Mouse (Mus musculus) C2C12 (cell line): ENCODE data around the gene Hand2.

Source experiments
- CTCF ChIP-seq: IDR thresholded peaks from one replicate; pipeline ENCODE4 v1.5.1; 2011; ENCODE audit not compliant: control insufficient read depth, insufficient read depth, insufficient read length
- MAX ChIP-seq: IDR thresholded peaks from one replicate; pipeline ENCODE4 v1.6.1; 2011; ENCODE audit warnings: mild to moderate bottlenecking, control low read depth
- MYOD1 ChIP-seq: IDR thresholded peaks from one replicate; pipeline ENCODE4 v1.6.1; 2011; ENCODE audit warnings: low read depth; ENCODE audit not compliant: control insufficient read depth, insufficient read length

DNA sequence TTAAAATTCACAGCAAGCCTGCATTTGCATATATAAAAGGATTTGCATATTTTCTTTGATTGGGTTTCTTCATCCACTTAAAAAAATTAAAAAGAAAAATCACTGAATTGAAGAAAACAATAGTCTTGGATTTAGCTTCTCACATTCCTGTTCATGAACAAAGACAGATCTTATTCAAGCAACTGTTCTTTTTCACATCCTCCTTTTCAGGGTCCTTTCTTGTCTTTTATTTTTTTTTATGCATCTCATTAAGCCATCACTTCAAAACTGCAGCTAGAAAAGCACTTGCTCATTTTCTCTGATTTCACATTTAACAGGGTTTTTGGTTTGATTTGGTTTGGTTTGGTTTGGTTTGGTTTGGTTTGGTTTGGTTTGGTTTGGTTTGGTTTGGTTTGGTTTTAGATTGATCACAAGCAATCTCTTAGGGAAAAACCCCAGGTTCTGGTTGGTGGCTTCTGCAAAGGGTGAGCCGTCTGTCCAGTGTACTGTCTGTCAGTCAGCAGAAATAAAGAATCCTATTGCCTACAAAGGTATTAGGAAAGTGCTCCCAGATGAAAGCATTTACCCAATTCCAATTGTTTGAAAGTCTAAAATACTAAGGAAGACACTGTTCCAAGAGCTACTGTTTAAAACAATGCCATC lies 10.8 kb upstream of the Hand2 start:
- TF ChIP-seq CTCF (no peak), MYOD1 (no peak), MAX (no peak)
